Mouse (Mus musculus) kidney, embryonic 15.5 days (tissue): ENCODE data around the gene Actr1b. TPM values are rescaled to one million over a fixed set of nuclear protein-coding genes. Genes with fewer than 3 reads are reported as not detected.
A peak's percentile ranks its signal among the peaks of the same experiment; 100 is the strongest.

Source experiments
- ATAC-seq: fragments of 200-750 bp; cut with Nextera tagmentation; replicated peaks from 2 replicates; pipeline ENCODE4 v1.8.0; 2017; ENCODE audit warnings: moderate TSS enrichment; ENCODE audit not compliant: low FRiP score
- H3K27ac ChIP-seq: fragments of 300-500 bp; sonication (generic); 2 replicates; pipeline ENCODE4 v1.5.1; 2015; ENCODE audit warnings: mild to moderate bottlenecking, inconsistent platforms
- H3K27me3 ChIP-seq: fragments of 300-500 bp; sonication (generic); 2 replicates; pipeline ENCODE4 v1.6.1; 2015; ENCODE audit warnings: inconsistent platforms
- H3K36me3 ChIP-seq: fragments of 300-500 bp; sonication (generic); 2 replicates; pipeline ENCODE4 v1.6.1; 2015; ENCODE audit warnings: inconsistent platforms
- H3K4me1 ChIP-seq: fragments of 300-500 bp; sonication (generic); 2 replicates; pipeline ENCODE4 v1.6.1; 2015; ENCODE audit warnings: inconsistent platforms
- H3K4me2 ChIP-seq: fragments of 300-500 bp; sonication (generic); 2 replicates; pipeline ENCODE4 v1.6.1; 2015; ENCODE audit warnings: moderate library complexity, mild to moderate bottlenecking, inconsistent platforms
- H3K4me3 ChIP-seq: fragments of 300-500 bp; sonication (generic); replicated peaks from 2 replicates; pipeline ENCODE4 v1.5.1; 2015; ENCODE audit warnings: mild to moderate bottlenecking, inconsistent platforms
- H3K9ac ChIP-seq: fragments of 300-500 bp; sonication (generic); 2 replicates; pipeline ENCODE4 v1.6.1; 2015; ENCODE audit warnings: mild to moderate bottlenecking, inconsistent platforms
- H3K9me3 ChIP-seq: fragments of 300-500 bp; sonication (generic); replicated peaks from 2 replicates; pipeline ENCODE4 v1.6.1; 2016; ENCODE audit warnings: inconsistent platforms
- WGBS: fragments of 180-500 bp; shearing (Covaris S2); methylation state at CpG from one replicate; pipeline ENCODE4 v1.1.7; 2015; ENCODE audit warnings: mixed read lengths; 5-methylcytosine and 5-hydroxymethylcytosine counted together
- microRNA-seq: library from miRNA; unstranded; fragments of <30 nt; microRNA quantifications from one replicate; pipeline ENCODE4, GENCODE M21; 2016
- polyA plus RNA-seq: library from polyadenylated mRNA; unstranded; fragments of >200 nt; fragmentation: Nextera tagmentation; extraction: Ambion mirVana; gene quantifications from 2 replicates; pipeline ENCODE4 v1.2.1, GENCODE M21; 2015

Actr1b gene
- polyA plus RNA-seq, 1 experiment from 2014 or later = 112 TPM

GRCm38 (mm10) chr1:36665934-36666333 lies 48.3 kb downstream of the Actr1b start:
- ATAC-seq = no peak; the same call in 1 of the 2 replicates
- Histone ChIP-seq H3K9me3 (no peaks in the 10 kb centered on the region), H3K4me1 (peaks cover 20% of the 10 kb centered on the region), H3K4me2 (no peak overlapping the region), H3K27ac (peak overlapping the region; percentile 89), H3K9ac (no peak overlapping the region), H3K36me3 (no peaks in the 10 kb centered on the region), H3K27me3 (no peaks in the 10 kb centered on the region), H3K4me3 (no peak overlapping the region)
- 40% methylated on average over 4 of the region's 4 CpGs for WGBS

DNA sequence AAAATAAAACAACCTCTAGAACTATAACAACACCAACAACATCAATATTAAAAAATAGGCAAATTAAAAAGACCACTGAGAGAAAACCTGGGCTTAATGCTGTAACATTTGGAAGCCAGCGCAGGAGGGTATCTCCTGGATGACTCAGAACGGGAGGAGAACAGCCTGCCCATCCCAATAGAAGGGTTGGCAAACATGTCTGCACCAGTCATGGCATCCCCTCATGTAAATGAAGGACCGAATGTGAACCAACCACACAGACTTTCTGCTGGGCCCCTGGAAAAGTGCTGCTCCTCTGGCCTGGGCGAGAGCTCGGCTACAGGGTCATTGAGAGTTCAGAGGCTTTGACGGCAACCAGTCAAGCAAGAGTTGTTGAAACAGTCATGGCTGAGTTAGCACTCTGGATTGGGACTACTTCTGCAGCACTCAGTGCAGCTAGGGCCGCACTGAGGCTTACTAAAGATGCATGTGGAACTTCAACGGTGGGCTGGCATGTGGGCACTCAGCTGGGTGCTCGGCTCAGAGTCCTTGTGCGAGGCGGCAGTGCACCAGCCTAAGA lies 49.0 kb downstream of the Actr1b start:
- Histone ChIP-seq H3K27me3 (no peaks in the 10 kb centered on the region), H3K27ac (peak overlapping the region; percentile 89), H3K4me3 (no peak overlapping the region), H3K4me2 (no peak overlapping the region), H3K9ac (no peak overlapping the region), H3K9me3 (no peaks in the 10 kb centered on the region), H3K36me3 (no peaks in the 10 kb centered on the region), H3K4me1 (peaks cover 19% of the 10 kb centered on the region)
- peak; percentile 93 for ATAC-seq
- 41% methylated on average over 11 of the region's 11 CpGs for WGBS

DNA sequence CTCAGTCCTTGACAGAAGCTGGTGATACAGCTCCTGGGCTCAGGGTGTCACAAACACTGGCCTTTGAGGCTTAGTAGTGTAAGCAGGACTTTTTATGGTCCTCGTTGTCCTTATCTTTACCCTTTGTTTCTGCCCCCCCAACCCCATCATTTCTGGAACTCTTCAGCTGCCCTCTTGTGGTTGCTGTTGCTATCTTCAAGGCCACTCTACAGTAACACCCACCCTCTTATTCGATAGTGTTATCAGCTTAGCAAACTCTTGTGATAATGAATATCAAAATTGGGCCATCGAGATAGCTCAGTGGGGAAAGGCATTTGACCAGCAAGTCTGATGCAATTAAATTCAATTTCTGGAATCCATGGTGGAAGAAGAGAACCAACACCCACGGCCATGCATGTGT lies 49.8 kb downstream of the Actr1b start:
- Histone ChIP-seq H3K36me3 (no peaks in the 10 kb centered on the region), H3K27me3 (no peaks in the 10 kb centered on the region), H3K9me3 (no peaks in the 10 kb centered on the region), H3K27ac (peak overlapping the region; percentile 89), H3K4me2 (no peak overlapping the region), H3K9ac (no peak overlapping the region), H3K4me1 (peaks cover 17% of the 10 kb centered on the region), H3K4me3 (no peak overlapping the region)
- no peak for ATAC-seq
- WGBS = 66% methylated on average over 4 of the region's 4 CpGs

GRCm38 (mm10) chr1:36658621-36659399 lies 55.4 kb downstream of the Actr1b start:
- 0 out of 2 replicates have a peak, but pooled peaks cover 3% of the 10 kb centered on the region for H3K4me1 ChIP-seq
- H3K27me3 ChIP-seq = no peaks in the 10 kb centered on the region
- no peak overlapping the region for H3K27ac ChIP-seq
- no peak overlapping the region for H3K9ac ChIP-seq
- ATAC-seq = 0 out of 2 replicates have a peak, but pooled peaks have one; percentile 29
- no peaks in the 10 kb centered on the region for H3K36me3 ChIP-seq
- WGBS = 74% methylated on average over 7 of the region's 7 CpGs
- H3K4me3 ChIP-seq = no peak overlapping the region
- no peak overlapping the region for H3K4me2 ChIP-seq
- H3K9me3 ChIP-seq = no peaks in the 10 kb centered on the region

GRCm38 (mm10) chr1:36657658-36658415 lies 56.4 kb downstream of the Actr1b start:
- Histone ChIP-seq H3K4me1 (0 out of 2 replicates have a peak, but pooled peaks cover 3% of the 10 kb centered on the region), H3K27me3 (no peaks in the 10 kb centered on the region), H3K4me3 (no peak overlapping the region), H3K27ac (no peak overlapping the region), H3K9ac (no peak overlapping the region), H3K4me2 (no peak overlapping the region), H3K9me3 (no peaks in the 10 kb centered on the region), H3K36me3 (no peaks in the 10 kb centered on the region)
- WGBS = 82% methylated on average over 4 of the region's 4 CpGs
- no peak for ATAC-seq

DNA sequence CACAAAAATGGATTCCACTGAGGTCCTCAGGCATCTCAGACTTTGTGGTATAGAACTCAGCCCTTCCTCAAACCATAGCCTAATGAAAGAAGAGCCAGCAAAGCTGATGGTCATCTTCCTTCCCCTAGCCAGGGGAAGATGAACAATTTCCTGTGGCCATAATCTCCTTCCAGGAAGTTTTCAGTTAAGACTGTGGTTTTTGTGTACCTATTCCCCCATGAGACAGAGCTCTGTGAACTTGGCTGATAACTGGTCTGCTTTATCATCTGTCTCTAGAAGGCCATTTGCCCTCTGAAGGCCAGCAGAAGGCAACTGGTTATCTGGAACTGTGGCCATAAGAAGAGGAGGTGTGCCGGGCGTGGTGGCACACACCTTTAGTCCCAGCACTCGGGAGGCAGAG lies 58.0 kb downstream of the Actr1b start:
- H3K4me2 ChIP-seq = no peak overlapping the region
- no peak overlapping the region for H3K27ac ChIP-seq
- no peak for ATAC-seq
- no peak overlapping the region for H3K4me3 ChIP-seq
- no peaks in the 10 kb centered on the region for H3K9me3 ChIP-seq
- H3K9ac ChIP-seq = no peak overlapping the region
- H3K27me3 ChIP-seq = no peaks in the 10 kb centered on the region
- 0 out of 2 replicates have a peak, but pooled peaks cover 3% of the 10 kb centered on the region for H3K4me1 ChIP-seq
- 88% methylated on average over 3 of the region's 3 CpGs for WGBS
- H3K36me3 ChIP-seq = no peaks in the 10 kb centered on the region

DNA sequence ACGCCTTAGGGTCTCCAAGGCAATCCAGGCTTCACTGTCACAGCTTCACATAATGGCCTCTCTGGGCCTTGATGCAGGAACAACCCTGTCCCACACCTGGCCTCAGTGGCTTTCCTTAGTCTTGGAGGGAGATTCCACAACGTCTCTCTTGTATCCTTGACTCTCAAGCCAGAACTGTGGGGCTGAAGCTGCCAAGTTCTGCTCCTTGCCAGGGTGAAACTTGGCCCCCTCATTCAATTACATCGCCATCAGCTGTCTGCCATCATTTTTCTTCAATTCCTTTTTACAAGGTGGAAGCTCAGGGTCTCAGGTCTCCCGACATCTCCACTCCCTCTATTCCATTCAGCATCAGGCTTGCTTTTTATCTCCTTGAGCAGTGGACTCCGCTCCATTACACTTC lies 59.2 kb downstream of the Actr1b start:
- no peaks in the 10 kb centered on the region for H3K9me3 ChIP-seq
- H3K36me3 ChIP-seq = no peaks in the 10 kb centered on the region
- H3K9ac ChIP-seq = no peak overlapping the region
- H3K4me3 ChIP-seq = no peak overlapping the region
- H3K4me1 ChIP-seq = 0 out of 2 replicates have a peak, but pooled peaks cover 3% of the 10 kb centered on the region
- H3K27ac ChIP-seq = no peak overlapping the region
- WGBS = 90% methylated on average over 5 of the region's 5 CpGs
- no peak overlapping the region for H3K4me2 ChIP-seq
- H3K27me3 ChIP-seq = no peaks in the 10 kb centered on the region
- no peak for ATAC-seq

Small RNAs within 50 kb of the gene (microRNA-seq; reads per million reads assigned to microRNA genes)
- not detected for gene Gm24133

Other genes with a start within 250 kb of the Actr1b start
- 12.3 and 12.4 TPM in 2 replicates for gene Cnnm4, start 242.8 kb downstream of the Actr1b start, polyA plus RNA-seq
- gene Cnnm3, start 202.6 kb downstream of the Actr1b start, polyA plus RNA-seq = 3.7 and 4.0 TPM in 2 replicates
- 21.8 and 22.1 TPM in 2 replicates for gene Ankrd23, start 177.5 kb downstream of the Actr1b start, polyA plus RNA-seq
- 0.32 and 0.75 TPM in 2 replicates for gene Gm42417, start 175.0 kb downstream of the Actr1b start, polyA plus RNA-seq
- 26.2 and 26.3 TPM in 2 replicates for gene Ankrd39, start 167.0 kb downstream of the Actr1b start, polyA plus RNA-seq
- gene Sema4c, start 156.1 kb downstream of the Actr1b start, polyA plus RNA-seq = 19.3 and 23.3 TPM in 2 replicates
- 0.67 and 1.3 TPM in 2 replicates for gene Fam178b, start 31.2 kb downstream of the Actr1b start, polyA plus RNA-seq
- gene Cox5b, start 23.0 kb downstream of the Actr1b start, polyA plus RNA-seq = 702 and 727 TPM in 2 replicates
- gene 4933424G06Rik, start 4.3 kb downstream of the Actr1b start, polyA plus RNA-seq = not detected in 2 replicates
- 0.23 and 0.44 TPM in 2 replicates for gene Zap70, start 47.4 kb upstream of the Actr1b start, polyA plus RNA-seq
- 12.3 TPM in 2 replicates for gene Tmem131, start 229.2 kb upstream of the Actr1b start, polyA plus RNA-seq